Mouse (Mus musculus): Measurements from ENCODE around the gene Rai14.

Gene Rai14

DNA sequence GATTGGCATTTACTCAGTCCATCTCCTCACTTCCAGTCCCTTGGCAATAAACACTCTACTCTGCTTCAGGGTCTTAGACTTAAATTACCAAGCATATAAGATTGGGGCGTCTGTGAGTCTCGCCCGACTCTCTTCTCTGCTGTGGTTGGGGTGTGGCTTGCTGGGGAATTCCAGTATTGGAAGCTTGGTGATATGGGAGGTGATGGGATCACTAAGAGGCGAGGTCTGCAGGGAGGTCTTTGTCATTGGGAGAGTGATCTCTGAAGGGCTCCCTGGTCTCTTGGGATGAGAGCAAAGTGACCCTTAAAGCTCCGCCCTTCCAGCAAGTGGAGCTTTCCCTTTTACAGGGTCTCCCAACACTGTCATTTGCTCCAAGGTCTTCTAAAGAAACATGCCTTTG is 23.5 kb downstream of the Rai14 start:
- DNase-seq (ENCODE audit: low spot score in 2 of 2): no peak

- DNase-seq (ENCODE audit: low spot score in 2 of 2): no peak
Observed at GRCm38 (mm10) chr15:10690219-10690618, 24.2 kb downstream of the Rai14 start.

DNA sequence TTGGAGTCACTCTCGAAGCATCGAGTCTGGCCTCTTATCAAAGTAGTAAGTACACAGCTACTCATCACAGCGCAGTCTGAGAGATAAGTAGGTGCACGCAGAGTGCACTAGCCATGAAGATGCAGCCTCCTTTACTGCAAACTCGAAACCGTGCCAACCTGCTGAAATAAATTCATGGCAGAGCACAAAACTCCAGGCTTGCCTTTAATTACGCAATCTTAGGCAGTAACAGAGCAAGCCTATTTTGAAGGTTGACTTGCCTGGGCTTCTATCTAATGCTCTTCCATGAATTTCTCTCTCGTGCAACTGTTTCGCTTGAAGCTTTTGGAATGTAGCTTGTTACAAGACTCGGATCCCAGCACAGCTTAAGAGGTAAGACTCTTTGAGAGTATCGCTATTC is 25.1 kb downstream of the Rai14 start:
- DNase-seq (ENCODE audit: low spot score in 2 of 2): no peak

DNA sequence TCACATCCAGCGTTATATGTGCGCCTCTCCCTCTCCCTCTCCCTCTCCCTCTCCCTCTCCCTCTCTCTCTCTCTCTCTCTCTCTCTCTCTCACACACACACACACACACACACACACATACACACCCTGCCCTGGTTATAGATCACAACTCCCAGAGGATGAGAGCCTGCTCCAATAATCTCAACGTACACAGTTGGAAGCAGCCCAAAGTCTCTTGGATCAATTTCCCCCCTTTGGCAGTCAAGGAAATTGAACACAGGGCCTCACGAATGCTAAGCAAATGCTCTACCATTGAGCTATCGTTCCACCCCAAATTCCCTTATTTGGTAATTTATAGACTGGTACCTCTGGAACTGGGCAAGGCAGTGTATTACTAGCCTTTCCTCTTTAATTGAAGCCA is 25.7 kb downstream of the Rai14 start:
- no peak for DNase-seq (ENCODE audit: low spot score in 2 of 2)

- no peak for DNase-seq (ENCODE audit: low spot score in 2 of 2)
Observed at GRCm38 (mm10) chr15:10687365-10687764, 27.1 kb downstream of the Rai14 start.

GRCm38 (mm10) chr15:10685692-10686430 is 28.6 kb downstream of the Rai14 start:
- no peak for DNase-seq (ENCODE audit: low spot score in 2 of 2)

- no peak for DNase-seq (ENCODE audit: low spot score in 2 of 2)
Observed at GRCm38 (mm10) chr15:10683687-10684203, 30.7 kb downstream of the Rai14 start.

DNA sequence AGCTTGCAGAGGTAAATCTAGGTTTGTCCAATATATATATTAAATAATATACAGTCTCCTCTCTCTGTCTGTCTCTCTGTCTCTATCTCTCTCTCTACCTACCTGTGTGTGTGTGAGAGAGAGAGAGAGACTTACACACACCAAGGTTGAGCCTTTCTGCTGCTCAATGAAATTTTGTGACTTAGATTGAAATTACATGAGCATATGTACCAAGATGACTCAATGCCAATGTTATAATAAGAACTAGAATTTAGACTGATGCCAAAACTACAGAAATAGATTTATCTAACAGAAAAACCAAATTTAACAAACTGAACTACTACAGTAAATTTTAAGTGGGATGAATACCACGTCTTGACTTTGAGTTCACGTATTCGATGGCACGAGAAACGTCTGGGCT is 33.9 kb downstream of the Rai14 start:
- no peak for DNase-seq (ENCODE audit: low spot score in 2 of 2)

DNA sequence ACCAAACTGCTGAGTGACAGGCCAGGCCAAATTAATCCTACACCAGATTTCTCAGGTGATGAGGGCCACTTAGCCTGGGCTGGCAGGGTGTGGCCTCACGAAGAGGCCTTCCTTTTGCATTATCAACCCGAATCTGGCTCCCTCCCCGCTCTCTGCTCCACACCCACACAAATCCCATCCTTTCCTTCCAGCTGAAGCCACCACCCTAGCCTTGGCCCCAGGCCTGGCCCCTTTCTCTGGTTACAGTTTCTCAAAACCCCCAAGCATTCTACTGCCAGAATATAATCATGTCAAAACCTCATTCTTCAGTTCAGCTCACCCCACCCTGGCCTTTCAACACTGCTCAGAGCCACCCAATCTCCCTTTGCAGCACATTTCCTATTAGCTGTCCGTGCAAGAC is 34.9 kb downstream of the Rai14 start:
- no peak for DNase-seq (ENCODE audit: low spot score in 2 of 2)

DNA sequence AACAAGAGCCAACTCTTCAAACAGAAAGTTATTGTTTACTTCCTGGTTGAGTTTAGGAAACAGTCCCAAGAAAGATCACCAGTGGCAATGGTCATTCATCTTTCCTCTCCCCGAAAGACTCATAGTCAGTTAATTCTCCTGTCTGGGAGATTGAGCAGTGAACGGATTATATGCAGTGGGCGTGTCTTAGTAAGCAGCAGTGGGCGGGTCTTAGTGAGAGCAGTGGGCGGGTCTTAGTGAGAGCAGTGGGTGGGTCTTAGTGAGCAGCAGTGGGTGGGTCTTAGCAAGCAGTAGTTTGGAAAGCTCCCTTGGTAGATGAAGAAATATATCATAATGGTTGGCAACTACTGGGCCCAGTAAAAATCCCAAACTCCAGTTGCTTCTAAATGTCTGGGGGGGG is 38.6 kb downstream of the Rai14 start:
- DNase-seq (ENCODE audit: low spot score in 2 of 2): no peak

GRCm38 (mm10) chr15:10672880-10673279 is 41.5 kb downstream of the Rai14 start:
- DNase-seq (ENCODE audit: low spot score in 2 of 2): no peak

GRCm38 (mm10) chr15:10671868-10672267 is 42.6 kb downstream of the Rai14 start:
- no peak for DNase-seq (ENCODE audit: low spot score in 2 of 2)

GRCm38 (mm10) chr15:10670107-10670506 is 44.3 kb downstream of the Rai14 start:
- DNase-seq (ENCODE audit: low spot score in 2 of 2): no peak

DNA sequence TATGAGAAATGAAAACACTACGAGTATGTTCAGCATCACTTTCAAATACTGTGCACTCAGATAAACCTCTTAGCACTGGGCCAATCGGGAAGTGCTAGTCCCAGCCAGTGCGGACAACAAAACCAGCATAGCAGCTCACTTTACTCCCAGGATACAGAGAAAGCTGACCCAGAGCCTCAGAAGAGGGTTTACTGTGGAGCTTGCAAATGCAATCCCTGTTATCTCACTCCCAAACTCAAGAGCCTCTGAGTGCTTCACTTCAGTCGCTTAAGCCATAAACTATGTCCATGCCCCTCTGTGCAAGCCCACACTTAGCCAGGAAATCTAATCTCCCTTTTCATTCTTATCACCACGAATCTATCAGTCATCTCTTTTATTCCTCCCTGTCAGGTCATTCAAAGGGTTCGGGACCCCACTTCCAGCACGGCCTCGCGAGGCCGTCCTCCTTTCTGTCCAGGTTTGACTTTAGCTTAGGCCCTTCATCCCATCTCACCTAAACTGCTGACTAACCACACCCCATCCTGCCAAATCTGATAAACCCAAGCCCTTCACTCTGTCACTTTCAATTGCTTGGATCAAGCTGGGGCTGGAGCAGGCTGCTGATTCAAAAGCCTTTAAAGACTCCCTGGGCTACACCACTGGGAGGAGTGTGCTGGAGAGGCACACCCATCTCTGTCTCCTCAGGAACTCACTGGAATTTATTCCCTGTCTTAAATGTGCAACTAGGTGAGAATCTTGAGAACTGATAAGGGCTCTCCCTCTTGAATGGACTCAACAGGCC is 46.1 kb downstream of the Rai14 start:
- DNase-seq (ENCODE audit: low spot score in 2 of 2): no peak

GRCm38 (mm10) chr15:10665816-10666215 is 48.6 kb downstream of the Rai14 start:
- no peak for DNase-seq (ENCODE audit: low spot score in 2 of 2)

GRCm38 (mm10) chr15:10664529-10664898 is 49.9 kb downstream of the Rai14 start:
- DNase-seq (ENCODE audit: low spot score in 2 of 2): no peak

- no peak for DNase-seq (ENCODE audit: low spot score in 2 of 2)
Observed at GRCm38 (mm10) chr15:10663793-10664528, 50.5 kb downstream of the Rai14 start.

DNA sequence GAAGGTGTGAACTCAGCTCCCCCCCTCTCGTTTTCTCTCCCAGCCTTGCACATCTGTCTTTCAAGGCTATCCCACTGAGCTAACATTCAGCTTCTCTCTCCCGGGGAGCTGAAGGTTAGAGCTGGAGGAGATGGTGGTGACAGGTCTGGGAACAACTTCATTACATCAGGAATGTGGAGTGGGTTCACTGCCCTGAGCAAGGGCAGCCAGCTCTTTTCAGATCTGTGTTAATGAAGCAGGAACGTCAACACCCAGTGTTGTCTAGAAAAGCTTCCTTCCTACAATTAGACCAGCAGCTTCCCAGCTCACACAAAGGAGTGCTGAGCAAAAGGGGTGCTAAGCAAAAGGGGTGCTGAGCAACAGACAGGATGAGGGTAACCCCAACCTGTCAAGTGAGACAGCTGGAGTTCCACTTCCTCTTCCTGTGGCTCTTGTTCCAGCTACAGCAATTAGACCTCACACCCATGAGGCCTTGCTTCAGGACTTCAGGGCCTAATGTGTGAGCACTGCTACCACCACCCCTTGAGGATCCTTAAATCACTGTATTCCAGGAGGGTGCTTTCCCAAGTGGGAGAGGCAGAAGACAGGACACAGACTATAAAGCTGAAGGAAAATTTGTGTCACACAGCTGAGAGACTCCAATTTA is 52.3 kb downstream of the Rai14 start:
- DNase-seq (ENCODE audit: low spot score in 2 of 2): no peak

DNA sequence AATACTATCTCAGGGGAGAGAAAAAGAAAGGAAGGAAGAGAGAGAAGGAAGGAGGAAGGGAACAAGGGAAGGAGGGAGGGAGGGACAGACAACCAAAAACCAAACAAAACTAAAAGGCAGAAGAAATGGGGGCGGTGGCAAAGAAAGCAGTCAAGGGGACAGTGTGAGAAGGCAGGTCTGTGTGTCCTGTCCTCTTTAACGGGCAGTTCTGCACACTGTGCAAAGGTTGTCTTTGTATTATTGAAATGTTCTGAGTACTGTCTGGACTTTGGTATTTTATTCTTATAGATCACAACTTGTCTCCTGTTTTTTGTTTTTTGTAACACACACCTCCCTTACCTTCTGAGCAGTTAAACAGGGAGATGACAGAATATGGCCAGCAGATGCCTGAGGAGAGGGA is 55.6 kb downstream of the Rai14 start:
- DNase-seq (ENCODE audit: low spot score in 2 of 2): no peak

DNA sequence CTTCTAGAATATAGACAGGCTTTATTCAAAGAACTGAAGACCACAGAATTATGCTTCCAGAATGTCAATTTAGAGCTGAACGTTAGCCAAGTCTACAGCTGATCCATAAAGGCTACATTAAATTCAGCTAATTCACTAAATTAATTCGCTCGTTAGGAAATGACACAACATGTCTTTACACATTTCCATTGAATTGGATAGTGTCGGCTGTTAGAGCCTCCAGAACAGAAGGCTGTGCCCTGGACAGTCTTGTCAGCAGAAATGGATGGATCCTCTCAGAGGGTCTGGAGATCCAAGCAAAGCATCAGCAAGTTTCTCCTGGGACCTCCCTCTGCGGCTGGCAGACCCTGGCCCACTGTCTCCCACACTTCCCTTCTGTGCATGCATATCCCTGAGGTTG is 58.3 kb downstream of the Rai14 start:
- no peak for DNase-seq (ENCODE audit: low spot score in 2 of 2)

- DNase-seq (ENCODE audit: low spot score in 2 of 2): no peak
Observed at GRCm38 (mm10) chr15:10655151-10655905, 59.1 kb downstream of the Rai14 start.
